Mouse (Mus musculus) effector memory CD4-positive, alpha-beta T cell, adult 7 months (primary cell): ENCODE data around the gene Spint5. TPM values are rescaled to one million over a fixed set of nuclear protein-coding genes. Genes with fewer than 3 reads are reported as not detected.

ENCODE experiments used
- polyA plus RNA-seq: library from polyadenylated mRNA; unstranded; fragments of 100-300 nt; shearing (Covaris generic); gene quantifications from one replicate; pipeline ENCODE4 v1.2.1, GENCODE M21; 2017

Spint5 gene
- polyA plus RNA-seq = not detected

DNA sequence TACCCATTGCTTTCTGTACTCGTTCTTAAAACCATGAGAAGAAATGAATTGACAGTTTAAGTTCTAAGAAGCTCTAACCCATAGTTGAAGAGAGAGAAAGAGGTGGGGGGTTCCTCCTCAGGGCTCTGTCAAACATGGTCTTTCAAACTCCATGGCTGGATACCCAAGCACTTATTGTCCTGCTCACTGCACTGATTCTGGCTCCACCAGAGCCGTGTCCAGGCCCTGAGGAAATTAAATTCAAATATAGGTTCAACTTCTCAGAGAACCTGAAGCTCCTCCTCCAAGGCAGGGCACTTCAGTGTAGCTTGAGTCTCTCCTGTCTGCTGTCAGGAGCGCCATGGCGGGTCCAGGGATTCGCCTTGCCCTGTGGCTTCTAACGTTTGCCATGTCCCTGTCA lies at the start of gene Spint5:
Spint5 (plus strand) TSS at position 301 of the 400 bp plus-strand sequence.

DNA sequence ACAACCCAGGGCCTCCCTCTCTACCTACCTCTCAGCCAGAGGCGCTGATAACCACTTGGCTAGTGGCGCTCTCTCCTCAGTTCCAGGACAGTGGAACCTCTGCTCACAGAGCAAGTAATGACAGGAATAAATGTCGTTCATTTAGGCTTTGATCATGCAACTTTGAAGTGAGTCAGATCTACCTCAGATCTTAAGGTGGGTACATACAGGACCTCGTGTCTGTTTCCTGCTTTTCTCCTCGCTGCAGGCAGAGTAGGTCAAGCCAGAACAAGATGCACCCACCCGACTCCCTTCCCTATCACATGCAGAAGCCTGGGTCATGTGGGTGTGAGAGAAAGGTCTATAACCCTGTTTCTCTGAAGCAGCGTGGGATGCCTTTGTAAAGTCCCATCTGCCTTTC lies 41.1 kb upstream of the Spint5 start, which contains the start of gene Wfdc11:
Wfdc11 (minus strand) TSS at position 101 of the 400 bp plus-strand sequence.

DNA sequence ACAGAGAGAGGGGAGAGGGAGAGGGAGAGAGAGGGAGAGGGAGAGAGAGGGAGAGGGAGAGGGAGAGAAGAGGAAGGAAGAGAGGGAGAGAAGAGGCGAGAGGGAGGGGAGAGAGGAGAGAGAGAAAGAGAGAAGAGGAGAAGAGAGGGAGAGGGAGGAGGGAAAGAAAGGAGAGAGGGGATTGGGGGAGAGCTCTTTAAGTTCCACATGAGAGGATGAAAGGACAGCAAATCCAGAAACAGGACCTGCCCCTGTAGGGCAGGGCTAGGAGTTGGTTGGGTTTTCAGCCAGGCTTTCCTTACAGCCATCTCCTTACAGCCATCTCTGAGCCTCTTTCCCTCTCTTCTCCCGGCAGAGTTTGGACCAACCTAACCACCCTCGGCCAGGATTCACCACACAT lies 30.3 kb upstream of the Spint5 start, which contains the start of gene Wfdc13:
Wfdc13 (plus strand) TSS at position 301 of the 400 bp plus-strand sequence.

DNA sequence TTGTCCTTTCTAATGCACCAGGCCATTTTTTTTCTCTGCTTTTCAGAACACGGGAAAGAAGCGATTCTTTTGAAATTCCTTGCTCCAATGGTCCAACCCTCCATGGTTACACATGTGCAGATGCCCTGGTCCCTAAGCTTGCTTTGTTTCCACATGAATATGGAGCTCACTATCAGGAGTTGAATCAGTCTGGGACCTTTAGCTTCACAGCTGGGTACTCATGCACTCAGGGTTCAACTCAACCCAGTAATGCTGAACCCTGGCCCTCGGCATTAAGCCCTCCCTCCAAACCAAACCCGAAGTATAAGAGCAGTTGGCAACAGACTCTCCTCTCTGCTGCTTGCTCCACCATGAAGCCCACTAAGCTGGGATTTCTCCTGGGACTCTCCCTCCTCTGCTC lies 16.9 kb upstream of the Spint5 start, which contains the start of gene Spint4:
Spint4 (plus strand) TSS at position 301 of the 400 bp plus-strand sequence.

DNA sequence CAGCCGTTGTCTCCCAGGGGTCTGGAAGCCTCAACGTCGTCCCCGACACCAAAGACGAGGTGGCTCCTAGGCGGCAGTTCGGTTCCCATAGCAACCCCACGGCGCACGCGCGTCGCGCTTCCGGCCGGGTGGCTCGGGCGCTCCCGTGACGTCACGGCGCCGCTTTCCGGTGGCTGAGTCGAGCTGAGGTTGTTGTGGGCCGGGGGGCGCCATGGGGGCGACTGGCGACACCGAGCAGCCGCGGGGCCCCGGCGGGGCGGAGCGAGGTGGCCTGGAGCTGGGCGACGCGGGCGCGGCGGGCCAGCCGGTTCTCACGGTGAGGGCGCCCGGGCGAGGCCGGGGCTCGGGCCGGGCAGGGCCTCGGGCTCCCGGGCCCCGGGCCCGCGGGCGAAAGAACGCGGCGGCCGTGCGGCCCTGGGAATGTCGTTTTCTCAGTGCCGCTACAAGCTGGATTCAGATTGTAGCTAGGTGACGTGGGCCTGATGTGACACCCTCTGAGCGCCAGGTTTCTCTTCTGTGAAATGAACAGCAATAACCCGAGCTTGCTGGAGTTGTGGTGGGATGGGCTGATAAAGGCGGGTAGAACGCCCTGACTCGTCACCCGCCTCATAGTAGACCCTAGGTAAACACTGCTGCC lies 30.9 kb downstream of the Spint5 start, which contains the start of the genes Wfdc3 and Dnttip1:
Wfdc3 (minus strand) TSS at position 89 of the 637 bp plus-strand sequence.
Dnttip1 (plus strand) TSS at position 141 of the 637 bp plus-strand sequence.

Other genes starting within 250 kb of the Spint5 start
- 0.41 TPM for gene Trp53tg5, start 241.6 kb upstream of the Spint5 start, polyA plus RNA-seq
- 1.6 TPM for gene Dbndd2, start 229.2 kb upstream of the Spint5 start, polyA plus RNA-seq
- 12.8 TPM for gene Pigt, start 217.8 kb upstream of the Spint5 start, polyA plus RNA-seq
- gene Wfdc2, start 152.9 kb upstream of the Spint5 start, polyA plus RNA-seq = not detected
- gene Spint3, start 141.8 kb upstream of the Spint5 start, polyA plus RNA-seq = not detected
- 0.49 TPM for gene Wfdc6a, start 129.9 kb upstream of the Spint5 start, polyA plus RNA-seq
- gene Eppin, start 121.7 kb upstream of the Spint5 start, polyA plus RNA-seq = not detected
- gene Wfdc6b, start 101.8 kb upstream of the Spint5 start, polyA plus RNA-seq = not detected
- not detected for gene Wfdc8, start 101.7 kb upstream of the Spint5 start, polyA plus RNA-seq
- not detected for gene Wfdc16, start 76.5 kb upstream of the Spint5 start, polyA plus RNA-seq
- gene Wfdc10, start 59.3 kb upstream of the Spint5 start, polyA plus RNA-seq = not detected
- gene Wfdc9, start 58.7 kb upstream of the Spint5 start, polyA plus RNA-seq = not detected
- gene Wfdc11, start 41.2 kb upstream of the Spint5 start, polyA plus RNA-seq = not detected
- 1.3 TPM for gene Wfdc13, start 30.2 kb upstream of the Spint5 start, polyA plus RNA-seq
- not detected for gene Spint4, start 16.8 kb upstream of the Spint5 start, polyA plus RNA-seq
- gene Wfdc3, start 30.6 kb downstream of the Spint5 start, polyA plus RNA-seq = 0.34 TPM
- 49.6 TPM for gene Dnttip1, start 30.7 kb downstream of the Spint5 start, polyA plus RNA-seq
- 0.96 TPM for gene Ube2c, start 54.6 kb downstream of the Spint5 start, polyA plus RNA-seq
- gene Tnnc2, start 64.7 kb downstream of the Spint5 start, polyA plus RNA-seq = not detected
- gene Snx21, start 70.5 kb downstream of the Spint5 start, polyA plus RNA-seq = 5.0 TPM
- 26.4 TPM for gene Acot8, start 89.6 kb downstream of the Spint5 start, polyA plus RNA-seq
- gene Zswim3, start 89.8 kb downstream of the Spint5 start, polyA plus RNA-seq = 3.5 TPM
- 15.3 TPM for gene Zswim1, start 107.4 kb downstream of the Spint5 start, polyA plus RNA-seq
- not detected for gene Spata25, start 113.2 kb downstream of the Spint5 start, polyA plus RNA-seq
- gene Ctsa, start 117.6 kb downstream of the Spint5 start, polyA plus RNA-seq = 161 TPM
- 1.0 TPM for gene Neurl2, start 118.2 kb downstream of the Spint5 start, polyA plus RNA-seq
- gene Pltp, start 142.4 kb downstream of the Spint5 start, polyA plus RNA-seq = 5.1 TPM
- gene Pcif1, start 164.0 kb downstream of the Spint5 start, polyA plus RNA-seq = 150 TPM
- 40.3 TPM for gene Zfp335, start 196.5 kb downstream of the Spint5 start, polyA plus RNA-seq
- 3.8 TPM for gene Mmp9, start 225.5 kb downstream of the Spint5 start, polyA plus RNA-seq
- 0.44 TPM for gene Slc12a5, start 245.5 kb downstream of the Spint5 start, polyA plus RNA-seq